Mouse (Mus musculus) lung, postnatal 36 days (tissue): Measurements from ENCODE around the gene Trpm3.
A peak's percentile ranks its signal among the peaks of the same experiment; 100 is the strongest.

Source experiments
- DNase-seq: peaks from one replicate; pipeline ENCODE4 v3.0.0; 2022; ENCODE audit warnings: mixed read lengths

Trpm3 gene

DNA sequence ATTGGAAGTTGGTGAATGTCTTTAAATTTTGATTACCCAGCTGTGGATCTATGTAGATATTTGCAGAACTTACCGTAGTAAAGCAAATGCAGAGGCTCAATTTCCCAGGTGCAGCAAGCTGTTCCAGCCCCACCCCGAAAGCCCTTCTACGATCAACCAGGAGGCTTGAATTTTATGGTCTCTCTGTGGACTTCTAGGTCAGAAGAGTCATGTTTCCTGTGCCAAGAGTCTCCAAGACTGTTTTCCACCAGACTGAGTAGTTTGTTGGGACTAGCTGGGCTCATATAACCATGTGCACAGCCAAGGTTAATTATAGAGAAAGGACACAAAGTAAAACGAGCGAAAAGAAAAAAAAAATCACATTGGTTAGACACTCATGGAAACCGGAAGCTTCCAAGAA is 364.6 kb downstream of the Trpm3 start:
- DNase-seq, result no peak

DNA sequence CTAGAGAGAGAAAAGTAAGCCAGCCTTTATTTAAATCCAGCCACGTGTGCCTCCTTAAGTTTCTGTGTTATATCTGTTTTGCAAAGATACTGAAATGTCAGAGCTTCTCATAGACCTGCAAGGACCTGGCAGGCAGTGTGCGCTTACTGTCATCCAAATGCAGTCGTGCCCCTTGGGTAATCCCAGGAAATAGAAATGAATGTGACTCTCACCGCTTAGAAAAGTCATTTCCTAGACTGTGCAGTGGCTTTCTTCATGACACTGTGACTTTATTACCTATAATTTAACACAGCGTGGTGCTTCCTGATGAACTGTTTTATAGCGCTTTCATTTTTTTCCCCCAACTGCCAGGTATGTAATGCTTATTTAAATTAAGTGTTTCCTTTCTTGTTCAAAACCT is 379.7 kb downstream of the Trpm3 start:
- DNase-seq, result no peak

DNA sequence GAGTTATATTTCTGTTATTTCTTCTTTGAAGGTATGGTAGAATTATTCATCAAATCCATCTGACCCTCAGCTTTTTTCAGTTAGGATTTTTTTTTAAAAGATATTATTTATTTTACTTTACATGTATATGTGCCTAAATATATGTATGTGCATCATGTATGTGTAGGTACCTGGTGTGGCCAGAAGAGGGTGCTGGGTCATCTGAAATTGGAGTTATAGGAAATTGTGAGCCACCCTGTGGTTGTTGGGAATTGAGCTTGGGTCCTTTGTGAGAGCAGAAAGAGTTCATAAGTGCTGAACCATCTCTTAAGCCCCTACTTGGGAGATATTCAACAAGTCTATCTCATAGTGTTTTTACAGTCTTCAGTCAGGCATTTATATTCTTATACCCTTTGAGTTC is 389.1 kb downstream of the Trpm3 start:
- no peak for DNase-seq

DNA sequence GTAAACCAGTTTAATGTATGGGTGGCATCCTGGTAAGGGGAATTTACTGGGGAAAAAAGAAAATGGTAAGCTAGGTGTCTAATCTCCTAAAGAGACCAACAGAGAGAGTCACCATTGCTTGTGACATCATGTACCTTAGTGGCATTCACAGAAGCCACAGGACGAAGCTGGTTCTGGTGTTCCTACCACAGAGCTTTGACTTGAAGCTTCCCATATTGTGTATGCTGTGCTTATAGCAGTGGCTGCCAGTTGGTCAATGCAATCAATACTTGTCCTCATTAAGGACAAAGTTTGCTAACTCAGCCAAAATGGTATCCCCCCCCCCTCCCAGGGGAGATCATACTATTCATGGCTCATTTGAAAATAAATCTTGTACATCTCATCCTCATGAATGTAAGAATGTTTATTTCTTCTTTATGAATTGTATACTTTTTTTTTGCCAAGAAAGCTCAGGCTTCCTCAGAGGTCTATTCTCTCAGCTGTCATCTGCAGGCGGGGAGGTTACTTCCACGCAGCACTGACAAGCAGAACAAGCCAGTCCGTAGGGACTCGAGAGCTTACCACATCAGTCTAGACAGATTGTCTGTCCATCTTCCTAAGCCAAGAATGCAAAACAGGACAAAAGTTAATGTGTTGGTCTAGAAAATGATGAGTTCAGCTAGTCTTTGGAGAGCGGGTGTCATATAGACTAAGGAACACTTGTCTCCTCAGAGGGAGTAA is 404.3 kb downstream of the Trpm3 start:
- no peak for DNase-seq

DNA sequence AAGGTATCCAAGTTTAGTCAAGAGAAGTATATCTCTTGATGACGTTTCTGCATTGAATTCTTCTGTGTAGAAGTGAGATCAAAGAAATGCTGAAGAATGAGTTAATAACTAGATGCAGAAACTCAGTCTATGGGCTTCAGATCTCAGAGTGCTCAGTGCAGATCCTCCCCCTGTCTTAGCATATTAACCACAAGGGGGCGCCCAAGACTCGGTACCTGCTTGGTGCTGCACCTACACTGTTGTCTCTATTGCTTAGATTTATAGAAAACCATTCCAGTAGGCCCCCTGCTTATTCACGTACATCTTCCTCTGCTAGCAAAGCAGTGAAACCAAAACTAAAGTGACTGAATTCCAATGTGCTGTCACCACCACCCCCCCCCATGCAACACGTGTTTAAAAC is 413.3 kb downstream of the Trpm3 start:
- peak; percentile 78 for DNase-seq

DNA sequence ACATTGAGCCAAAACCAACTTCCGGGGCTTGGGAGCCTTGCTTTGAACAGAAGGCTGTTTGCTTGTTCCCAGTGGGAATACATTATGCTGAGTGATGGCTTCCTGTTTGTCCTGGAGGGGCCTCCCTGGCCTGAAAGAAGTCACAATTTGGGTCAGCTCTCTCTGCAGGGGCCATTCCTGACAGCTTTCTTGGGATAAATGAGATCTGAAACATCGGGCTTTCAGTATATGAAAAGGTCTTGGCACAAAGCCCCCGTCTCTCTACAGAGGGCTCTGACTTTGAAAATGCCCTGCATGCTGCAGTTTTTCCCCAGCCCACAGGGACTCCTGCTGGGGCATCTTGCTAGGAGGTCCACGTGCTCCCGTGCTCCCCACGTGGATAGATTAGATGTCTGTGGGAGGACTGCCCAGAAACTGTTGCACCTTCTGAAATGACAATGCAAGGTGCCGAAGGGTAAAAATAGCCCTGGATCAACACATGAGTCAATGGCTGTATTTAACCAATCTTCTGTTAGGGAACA is 415.6 kb downstream of the Trpm3 start:
- peak; percentile 24 for DNase-seq

DNA sequence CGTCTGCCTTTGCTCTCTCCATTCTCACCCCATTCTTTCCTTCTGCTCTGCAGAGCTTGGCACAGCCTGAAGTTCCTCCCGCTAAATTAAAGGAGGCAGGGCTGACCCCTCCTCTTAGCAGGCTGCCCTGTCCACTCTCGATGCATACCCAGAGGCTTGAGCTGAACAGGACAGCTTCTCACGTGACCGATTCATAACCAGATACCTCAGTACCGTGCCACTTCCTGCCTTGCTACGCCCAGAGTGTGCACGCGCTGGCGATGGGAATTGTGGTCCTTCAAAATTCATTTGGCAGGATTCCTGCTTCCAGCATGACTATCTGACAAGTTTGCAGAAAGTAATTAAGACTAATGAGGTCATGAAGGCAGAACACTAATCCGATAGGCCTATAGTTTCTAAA is 433.6 kb downstream of the Trpm3 start:
- DNase-seq, result no peak

DNA sequence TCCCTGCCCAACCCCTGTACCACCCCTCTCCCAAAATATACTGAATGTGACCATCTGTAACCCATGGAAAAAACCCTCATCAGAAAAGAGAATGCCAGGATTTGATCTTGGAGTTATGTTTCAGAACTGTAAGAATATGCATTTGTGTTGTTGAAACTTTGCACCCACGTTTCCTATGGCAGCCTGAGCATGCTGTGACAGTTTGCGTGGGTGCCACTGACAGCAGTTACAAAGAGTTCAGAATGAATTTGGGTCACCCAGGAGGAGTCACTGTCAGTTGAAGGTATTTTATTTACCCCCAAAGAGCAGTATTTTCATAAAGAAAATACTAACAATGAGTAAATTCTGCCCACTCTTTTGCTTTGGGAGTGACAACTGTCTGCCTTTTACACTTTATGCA is 434.0 kb downstream of the Trpm3 start:
- no peak for DNase-seq

DNA sequence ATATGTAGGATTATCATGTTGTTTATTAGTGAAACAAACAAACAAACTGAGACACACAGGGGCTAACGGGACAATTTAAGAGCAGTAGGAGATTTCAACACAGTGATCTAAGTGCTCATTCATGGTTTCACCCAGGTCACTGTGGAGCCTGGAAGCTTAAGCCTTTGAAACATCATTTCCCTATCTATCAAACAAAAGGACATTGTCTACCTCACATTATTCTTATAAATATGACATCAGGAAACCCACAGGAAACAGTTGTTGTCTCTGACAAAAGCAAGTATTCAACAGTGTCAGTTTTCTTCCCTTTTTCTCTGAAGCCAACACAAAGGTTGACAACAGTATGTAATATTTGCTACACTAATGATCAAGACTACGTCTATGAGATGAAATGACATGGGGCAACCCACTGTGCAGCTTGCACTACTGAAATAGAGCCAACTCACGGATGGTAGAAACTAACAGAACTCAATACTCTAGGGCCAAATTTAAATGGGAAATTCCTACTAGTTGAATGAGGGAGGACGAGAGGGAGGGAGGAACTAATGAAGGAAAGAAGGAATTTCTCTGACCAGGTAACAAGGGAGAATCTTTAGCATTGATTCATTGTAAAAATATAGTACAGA is 443.4 kb downstream of the Trpm3 start:
- no peak for DNase-seq

DNA sequence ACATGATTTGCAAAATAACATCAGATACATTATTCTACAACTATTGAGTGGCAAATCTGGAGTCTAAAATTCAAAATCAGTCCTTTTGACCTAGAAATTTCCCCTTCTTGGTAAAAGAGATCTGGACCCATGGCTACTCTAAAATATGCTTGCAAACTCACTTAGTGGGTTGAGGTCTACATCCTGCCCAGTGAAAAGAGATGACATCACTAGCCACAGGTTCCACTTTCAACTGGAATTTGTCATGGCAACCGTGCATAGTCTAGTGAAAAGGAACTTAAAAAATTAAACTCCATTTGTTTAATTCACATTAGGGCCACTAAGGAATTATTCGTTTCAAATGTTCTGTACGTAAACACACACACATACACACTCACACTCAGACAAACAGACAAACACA is 455.6 kb downstream of the Trpm3 start:
- no peak for DNase-seq

DNA sequence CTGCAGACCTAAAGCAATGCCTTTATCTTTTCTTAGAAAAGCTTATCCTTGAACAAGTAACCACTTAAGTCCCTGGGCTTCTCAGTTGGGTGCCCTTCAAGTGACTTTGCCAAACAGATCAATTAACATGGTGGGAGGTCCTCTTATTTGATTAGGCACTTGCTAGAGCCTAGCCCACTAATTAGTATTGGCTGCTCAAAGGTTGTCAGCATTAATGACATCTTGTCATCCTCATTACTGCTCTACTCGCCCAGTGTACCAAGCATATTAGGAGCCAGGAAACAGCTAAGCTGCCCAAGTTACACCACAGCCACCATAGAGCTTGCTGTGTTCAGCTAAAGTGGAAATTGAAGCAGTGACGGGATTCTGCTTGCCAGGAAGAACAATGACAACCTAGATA is 456.4 kb downstream of the Trpm3 start:
- DNase-seq, result no peak

DNA sequence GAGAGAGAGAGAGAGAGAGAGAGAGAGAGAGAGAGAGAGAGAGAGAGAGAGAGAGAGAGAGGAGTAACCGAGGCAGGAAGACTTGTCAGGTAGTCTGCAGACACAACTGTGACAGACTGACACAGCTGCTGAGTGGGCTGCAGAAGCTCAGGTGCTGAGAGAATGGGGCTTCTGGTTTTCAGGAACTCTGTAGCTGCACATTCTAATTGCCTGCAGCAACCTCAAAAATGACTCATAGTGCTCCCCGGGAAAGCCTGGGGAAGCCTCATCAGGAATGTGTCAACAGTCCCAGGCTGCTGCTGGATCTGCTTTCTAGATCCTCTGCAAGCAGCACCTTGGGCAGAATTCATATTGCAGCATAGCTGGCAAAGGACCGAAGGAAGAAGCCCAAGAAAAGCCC is 457.9 kb downstream of the Trpm3 start:
- DNase-seq, result no peak

DNA sequence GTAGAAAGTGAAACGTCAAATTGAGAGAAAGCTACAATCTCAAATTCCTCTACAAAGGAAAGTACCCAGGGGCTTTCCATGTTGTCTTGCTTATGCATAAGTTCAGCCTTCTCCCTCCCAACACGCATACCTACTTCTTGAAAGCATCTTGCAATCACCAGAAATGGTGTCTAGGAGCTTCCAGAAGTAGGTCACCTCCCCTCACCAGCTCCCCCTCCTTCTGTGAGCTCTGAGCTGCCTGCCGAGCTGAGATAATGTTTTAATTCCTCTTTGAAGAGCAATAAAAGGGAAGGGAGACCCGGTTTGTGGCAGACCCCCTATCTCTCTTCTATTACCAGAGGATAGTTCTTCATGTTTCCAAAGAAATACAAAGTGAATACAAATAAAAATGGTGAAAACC is 465.5 kb downstream of the Trpm3 start:
- DNase-seq, result no peak

DNA sequence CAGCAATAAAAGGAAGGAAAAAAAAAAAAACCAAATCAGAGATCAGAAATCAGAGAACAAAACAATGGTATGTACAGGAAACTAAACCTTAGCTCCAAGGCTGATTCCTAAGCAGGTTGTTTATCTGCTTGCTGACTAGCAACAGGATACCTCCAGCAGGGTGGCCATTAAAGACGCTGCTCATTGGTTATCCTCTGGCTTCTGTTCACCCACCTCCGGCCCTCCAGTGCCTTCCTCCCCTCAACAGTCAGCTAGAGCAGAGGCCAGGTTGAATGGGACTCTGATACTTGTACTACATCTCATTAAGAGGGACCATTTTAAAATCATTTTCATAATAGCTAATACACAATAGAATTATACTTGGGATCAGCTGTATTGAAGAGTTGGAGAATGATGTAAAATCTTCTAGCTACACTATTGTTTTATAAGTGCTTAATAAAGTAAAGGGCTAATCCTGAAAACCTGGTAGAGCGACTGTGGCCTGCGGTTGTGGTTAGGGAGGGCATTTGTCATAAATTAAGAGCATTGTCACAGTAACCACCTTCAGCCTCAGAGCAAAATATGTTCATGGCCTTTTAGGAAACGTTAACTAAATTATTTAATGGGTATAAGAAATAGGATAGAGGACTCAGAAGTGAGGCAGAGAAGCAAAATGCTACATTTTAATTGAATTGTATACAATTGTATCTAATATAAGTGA is 469.3 kb downstream of the Trpm3 start:
- DNase-seq, result no peak

DNA sequence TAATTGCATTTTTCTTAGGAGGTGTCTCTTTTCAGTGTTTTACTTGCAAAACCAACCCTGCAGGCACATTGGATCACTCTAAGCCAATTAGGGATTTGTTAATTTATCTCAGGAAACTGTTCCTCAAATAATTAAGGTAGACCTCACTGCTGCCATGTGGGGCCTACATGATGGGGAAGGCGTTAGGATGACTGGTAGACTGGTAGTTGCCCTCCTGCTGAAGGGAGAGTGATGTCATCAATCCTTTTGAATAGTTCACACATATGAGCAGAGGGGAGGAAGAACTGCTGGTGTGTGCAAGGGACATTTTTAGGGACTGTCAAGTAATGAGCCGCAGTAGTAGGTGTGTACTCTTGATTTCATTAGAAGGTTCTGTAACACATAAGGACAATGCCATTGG is 472.8 kb downstream of the Trpm3 start:
- DNase-seq, result no peak

DNA sequence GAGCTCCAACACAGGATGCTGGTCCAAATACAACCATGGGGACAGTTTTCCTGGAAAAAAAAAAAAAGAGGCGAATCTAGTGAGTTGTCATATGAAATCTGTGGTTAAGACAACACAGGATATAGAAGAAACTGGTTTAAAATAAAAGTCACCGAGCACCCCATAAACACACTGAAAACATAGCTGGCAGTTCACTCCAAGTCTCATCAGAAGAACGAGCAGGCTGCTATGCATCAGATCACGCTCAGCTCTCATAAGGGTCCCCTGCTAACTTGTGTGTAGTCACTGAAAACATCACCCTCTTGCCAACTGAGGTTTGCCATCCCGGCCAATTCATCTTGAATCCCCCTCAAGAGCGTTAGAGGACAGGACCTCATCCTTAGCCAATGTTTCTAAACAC is 476.5 kb downstream of the Trpm3 start:
- no peak for DNase-seq

DNA sequence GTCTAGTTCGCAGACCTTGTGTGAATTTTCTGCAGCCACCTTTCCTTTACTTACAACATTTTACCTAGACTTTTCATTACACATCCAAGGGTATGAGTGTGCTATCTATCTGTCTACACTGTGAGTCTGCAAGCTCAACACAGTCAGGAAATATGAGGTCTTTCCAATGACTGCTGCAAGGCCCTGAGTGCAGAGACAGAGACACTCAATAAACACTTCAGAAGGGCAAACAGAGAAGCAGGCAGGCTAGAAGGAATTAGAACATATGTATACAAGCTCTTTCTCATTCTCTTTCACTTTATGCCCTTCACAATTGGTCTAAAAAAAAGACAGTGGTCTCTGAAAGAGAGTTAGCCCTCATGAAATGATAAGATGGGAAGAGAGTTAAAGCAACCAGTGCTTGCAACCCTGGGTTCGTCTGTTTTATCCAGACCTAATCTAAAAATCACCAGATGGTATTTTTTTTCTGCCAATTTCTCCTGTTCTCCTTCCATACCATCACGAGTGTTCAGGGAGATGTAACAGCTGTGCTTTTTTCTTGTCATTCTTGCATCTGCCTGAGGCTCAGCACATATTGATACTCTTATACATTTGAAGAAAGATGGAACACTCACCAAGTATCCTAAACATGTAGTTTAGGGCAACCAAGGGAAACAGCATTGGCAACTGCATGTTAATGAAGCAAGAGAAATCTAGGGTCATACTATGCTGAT is 486.1 kb downstream of the Trpm3 start:
- no peak for DNase-seq

DNA sequence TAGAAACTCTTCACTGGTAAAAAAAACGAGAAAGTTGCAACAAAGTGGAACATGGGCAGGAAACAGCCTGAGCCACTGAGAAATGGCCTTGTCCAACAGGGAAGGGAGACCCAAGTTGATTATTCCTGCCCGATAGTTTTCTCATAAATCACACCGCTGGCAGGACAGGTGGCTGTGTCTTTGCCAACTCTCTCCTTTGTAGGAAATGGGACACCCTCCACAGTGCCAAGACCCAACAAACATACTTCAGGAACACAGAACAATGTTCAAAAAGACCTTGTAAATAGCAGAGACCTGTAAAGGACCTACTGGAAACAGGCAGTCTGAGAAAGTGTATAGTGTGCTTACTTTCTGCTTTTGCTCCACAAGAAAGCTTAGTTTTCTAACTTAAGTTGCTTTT is 490.0 kb downstream of the Trpm3 start:
- no peak for DNase-seq

DNA sequence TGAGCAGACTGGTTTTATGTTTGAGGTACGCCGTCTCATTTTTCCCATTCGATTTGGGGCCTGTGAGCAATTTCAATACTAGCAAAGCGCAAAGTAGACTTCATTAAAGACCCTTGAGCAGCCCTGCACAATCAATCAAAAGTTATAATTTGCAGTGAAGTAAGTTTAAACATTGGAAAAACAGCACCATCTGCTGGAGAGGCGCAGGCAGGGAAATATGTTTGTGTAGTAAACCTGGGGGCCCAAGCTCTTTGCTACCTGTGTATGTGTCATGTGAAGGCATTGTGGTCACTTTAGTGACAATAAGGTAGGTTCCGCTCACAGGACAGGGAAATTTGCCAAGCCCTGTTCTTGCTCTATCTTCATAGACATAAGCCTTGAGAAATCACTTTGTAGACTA is 492.5 kb downstream of the Trpm3 start:
- peak; percentile 42 for DNase-seq

DNA sequence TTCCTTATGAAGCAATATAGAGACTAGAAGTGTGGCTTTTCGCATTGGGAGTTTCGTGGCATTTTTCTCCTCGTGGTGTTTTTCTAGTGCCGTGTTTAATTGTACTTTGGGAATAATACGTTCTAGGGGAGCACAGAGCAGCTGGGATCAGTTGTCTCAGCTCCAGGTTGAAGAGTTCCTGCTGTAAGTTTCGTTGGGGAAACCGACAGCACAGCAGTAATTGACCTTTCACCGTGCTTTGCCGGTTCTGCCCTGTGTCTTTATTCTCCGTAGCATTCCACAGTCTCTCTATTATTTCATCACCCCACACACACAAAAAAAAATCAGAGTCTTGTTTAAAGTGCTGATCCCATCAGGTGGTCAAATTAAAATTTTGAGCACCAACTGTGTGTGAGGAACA is 496.8 kb downstream of the Trpm3 start:
- no peak for DNase-seq

DNA sequence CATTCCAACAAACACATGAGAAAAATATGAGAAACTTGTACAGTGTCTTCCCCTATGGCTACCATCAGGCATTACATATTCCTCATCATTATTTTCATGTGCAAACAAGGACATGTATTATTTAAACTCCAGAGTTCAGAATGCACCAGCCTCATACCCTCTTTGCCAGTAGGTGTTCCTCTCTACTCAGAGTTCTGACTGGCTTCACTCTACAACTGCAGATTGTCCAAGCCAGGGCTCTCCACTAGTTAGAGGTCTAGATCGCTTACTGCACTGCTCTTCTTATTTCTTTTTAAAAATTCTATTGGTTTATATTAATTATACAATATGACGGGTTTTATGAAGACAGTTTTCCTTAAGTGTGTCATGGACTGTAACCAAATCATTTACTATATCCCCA is 498.9 kb downstream of the Trpm3 start:
- DNase-seq, result no peak

DNA sequence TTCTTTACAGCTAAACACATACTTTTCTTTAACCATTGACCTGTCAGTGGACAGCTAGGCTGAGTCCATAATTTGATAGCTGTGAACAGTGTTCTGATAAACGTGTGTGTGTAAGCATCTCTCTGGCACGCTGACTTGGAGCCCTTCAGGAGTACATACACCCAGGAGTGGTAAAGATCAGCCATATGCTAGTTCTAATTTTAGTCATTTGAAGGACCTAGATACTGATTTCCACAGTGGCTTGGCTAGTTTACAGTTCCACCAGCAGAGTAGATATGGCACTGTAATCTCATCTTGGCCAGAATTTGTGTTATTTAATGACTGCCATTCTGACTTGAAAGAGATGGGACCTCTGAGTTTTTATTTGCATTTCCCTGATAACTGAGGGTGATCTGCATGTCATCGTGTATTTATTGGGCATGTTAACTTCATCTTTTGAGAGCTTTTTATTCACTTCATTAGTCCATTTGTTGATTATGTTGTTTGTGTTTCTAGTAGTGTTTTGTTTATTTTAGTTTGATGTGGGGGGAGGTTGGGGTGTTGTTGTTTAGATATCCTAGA is 499.6 kb downstream of the Trpm3 start:
- no peak for DNase-seq

DNA sequence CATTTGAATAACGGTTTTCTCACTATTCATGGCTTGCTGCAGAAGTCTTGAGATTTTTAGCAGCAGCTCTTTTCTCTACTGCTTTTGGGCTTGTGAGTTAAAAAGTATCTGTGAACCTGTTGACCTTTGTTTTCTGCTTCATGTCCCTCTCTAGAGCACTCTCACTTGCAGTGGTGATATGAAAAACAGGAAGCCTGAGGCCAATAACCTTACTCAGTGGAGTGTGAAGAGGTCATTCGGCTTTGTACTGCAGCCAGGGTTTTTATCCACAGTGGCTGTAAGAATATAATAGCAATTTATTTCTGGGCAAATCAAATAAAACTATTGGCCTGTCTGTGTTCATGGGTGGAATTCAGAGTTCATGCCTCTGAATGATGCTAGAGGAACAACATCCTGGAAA is 503.3 kb downstream of the Trpm3 start:
- no peak for DNase-seq
